Mouse (Mus musculus): Measurements from ENCODE around the gene Rhbdd3. TPM values are rescaled to one million over a fixed set of nuclear protein-coding genes. Genes with fewer than 3 reads are reported as not detected.

Gene Rhbdd3
- polyA plus RNA-seq, 1 experiment = 13.8 TPM

DNA sequence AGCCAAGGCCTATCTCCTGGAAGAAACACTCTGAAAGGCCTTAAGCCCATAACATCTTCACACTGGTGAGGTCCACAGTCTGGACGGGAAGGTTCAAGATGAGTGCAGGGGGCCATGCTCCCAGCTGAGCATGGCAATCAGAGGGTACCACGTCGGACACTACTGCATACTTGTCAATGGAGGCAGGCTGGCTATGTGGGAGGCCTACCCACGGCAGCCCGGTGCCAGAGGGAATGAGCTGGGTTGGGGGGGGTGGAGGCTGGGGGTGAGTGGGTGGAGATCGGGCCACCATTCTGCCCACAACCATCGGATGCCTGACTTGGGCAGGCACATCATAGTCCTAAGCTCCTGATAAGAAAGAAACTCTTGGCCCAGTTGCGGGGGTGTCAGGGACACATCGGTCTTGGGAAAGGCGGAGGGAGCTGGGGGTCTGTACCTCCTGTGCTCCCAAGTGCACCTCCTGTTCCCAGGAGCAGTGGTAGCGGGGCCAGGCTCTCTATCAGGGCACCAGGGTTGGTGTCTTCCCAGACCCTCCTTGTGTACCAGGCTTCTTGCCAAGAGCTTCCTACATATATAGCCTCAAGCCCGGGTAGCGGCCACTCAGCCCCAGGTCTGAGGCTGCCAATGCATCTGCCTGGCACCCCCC is 35.7 kb upstream of the Rhbdd3 start:
- H3K4me3 ChIP-seq (replicated peaks; ENCODE audit: control insufficient read depth, low read depth, low read length) = no peak overlapping the region
- TF ChIP-seq POLR2A (IDR thresholded peaks at IDR 0.05; ENCODE audit: borderline replicate concordance, control insufficient read depth, low read depth, low read length) = no peak
- peaks cover 1% of the 10 kb centered on the region; the same call in 1 of the 2 replicates for H3K4me1 ChIP-seq (ENCODE audit: control insufficient read depth, insufficient read depth, low read length)
- H3K27ac ChIP-seq (ENCODE audit: control insufficient read depth, insufficient read depth, low read depth, low read length, poor library complexity) = no peak overlapping the region
- 66% methylated on average over 13 of the region's 13 CpGs for WGBS

DNA sequence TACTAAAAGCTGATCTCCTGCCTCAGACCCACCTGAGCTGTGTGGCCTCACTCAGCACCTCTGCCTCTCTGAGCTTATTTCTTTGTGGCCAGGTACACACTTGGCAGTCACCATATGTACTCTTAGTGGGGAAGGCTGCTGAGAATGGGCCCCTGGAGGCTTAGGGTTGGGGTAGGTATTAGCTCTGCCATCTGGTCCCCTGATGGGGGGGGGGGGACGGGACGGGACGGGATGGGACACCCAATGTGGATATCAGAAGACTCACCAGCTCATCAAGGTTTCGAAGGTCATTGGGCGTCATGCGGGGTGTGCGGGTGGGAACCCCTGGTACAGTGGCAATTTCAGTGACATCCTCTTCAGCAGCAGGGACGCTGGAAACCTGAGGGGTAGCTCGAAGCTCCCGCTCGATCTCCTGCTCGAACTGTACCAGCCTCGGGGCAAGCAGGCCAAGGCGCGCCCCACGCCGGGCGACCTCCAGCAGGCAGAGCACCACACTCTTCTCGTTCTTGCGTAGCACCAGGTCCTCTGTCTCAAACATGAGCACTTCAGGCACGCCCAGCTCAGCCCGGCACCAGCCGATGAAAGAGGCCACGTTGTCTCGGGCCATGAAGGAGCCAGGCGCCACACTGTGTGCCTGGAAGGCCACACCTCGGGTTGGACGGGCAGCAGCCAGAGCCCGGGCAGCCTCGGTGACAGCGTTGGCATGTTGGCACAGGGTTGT is 35.0 kb upstream of the Rhbdd3 start:
- Histone ChIP-seq H3K27ac (ENCODE audit: control insufficient read depth, insufficient read depth, low read depth, low read length, poor library complexity) (no peak overlapping the region), H3K4me1 (ENCODE audit: control insufficient read depth, insufficient read depth, low read length) (peaks cover 1% of the 10 kb centered on the region; the same call in 1 of the 2 replicates), H3K4me3 (replicated peaks; ENCODE audit: control insufficient read depth, low read depth, low read length) (no peak overlapping the region)
- WGBS = 68% methylated on average over 31 of the region's 31 CpGs
- TF ChIP-seq CTCF (IDR thresholded peaks at IDR 0.05; ENCODE audit: control insufficient read depth, insufficient read depth, low read length) (no peak), POLR2A (IDR thresholded peaks at IDR 0.05; ENCODE audit: borderline replicate concordance, control insufficient read depth, low read depth, low read length) (no peak)

DNA sequence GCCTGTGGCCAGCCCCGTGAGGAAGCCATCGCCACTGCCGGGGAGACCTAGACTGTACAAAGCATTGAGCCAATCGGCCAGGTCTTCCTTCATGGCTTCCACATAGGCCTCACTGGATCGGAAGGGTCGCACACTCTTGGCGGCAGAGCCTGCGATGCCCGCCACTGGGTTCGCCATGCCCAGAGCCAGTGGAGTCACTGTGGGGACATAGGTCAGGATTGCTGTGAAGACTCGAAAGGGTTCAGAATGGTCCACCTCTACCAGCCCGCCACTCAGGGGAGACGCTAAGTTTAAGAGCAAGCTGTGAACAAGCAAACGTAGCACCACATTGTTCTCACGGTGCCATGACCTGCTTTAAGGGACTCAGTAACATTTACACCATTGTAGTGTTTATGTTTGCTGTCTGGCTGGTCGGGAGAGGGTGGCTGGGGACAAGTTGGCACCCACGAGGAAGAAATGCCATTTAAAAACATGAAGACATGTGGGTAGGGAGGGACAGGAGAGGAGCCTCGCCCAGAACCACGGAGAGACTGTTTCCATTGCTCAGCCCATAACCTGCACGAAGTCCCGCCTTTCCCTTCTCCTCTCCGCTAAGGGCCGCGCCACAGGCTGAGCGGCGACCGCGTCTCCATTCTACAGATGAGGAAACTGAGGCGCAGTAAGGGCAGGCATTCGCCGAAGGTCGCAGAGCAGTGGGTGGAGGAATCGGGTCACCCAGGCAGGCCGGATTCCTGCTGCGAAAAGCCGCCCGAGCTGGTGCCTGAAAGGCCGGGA is 34.3 kb upstream of the Rhbdd3 start:
- peaks cover 1% of the 10 kb centered on the region; the same call in 1 of the 2 replicates for H3K4me1 ChIP-seq (ENCODE audit: control insufficient read depth, insufficient read depth, low read length)
- TF ChIP-seq POLR2A (IDR thresholded peaks at IDR 0.05; ENCODE audit: borderline replicate concordance, control insufficient read depth, low read depth, low read length) (0 out of 2 replicates have a peak, but pooled peaks have one; percentile 22), CTCF (IDR thresholded peaks at IDR 0.05; ENCODE audit: control insufficient read depth, insufficient read depth, low read length) (no peak)
- peak overlapping the region; percentile 36; the same call in 1 of the 2 replicates for H3K27ac ChIP-seq (ENCODE audit: control insufficient read depth, insufficient read depth, low read depth, low read length, poor library complexity)
- H3K4me3 ChIP-seq (replicated peaks; ENCODE audit: control insufficient read depth, low read depth, low read length) = peak overlapping the region; percentile 85
- WGBS = 23% methylated on average over 38 of the region's 38 CpGs

DNA sequence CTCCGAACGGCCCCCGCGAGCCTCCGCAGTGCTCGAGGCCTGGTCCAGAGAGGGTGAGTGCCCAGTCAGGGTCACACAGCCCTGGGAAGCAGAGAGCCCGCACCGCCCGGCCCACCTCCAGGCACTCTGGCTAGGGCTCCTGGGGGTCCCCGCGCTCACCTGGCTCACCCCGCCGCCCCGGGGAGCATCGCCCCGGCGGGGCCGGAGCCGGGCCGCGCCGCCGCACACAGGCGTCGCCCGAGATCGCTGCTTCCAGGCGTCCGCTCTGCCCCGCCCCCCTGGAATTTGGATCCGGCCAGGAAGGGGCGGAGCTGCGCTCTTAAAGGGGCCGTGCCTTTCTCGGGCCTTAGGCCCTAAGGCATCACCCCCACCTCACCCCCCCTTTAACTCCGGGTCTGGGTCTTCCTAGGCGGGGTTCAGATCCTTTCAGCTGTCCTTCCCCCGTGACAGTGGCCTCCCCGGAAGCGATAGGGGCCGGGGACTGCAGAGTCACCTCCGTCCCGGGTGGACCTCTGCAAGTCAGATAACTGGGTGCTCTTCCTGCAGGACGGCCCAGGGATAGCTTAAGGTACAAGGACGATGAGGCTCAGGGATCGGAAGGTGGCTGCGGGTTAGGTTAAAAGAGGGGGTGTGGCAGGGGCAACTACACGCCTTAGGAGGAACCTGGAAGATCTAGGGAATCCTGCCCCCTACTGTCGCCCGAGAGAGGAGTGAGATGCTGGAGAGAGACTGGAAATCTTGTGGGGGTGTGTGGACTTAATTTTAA is 33.5 kb upstream of the Rhbdd3 start, which contains the start of gene Gas2l1:
Gas2l1 (minus strand) TSS at position 272 of the 766 bp plus-strand sequence.
- TF ChIP-seq CTCF (IDR thresholded peaks at IDR 0.05; ENCODE audit: control insufficient read depth, insufficient read depth, low read length) (peak; percentile 58; the same call in 1 of the 2 replicates), POLR2A (IDR thresholded peaks at IDR 0.05; ENCODE audit: borderline replicate concordance, control insufficient read depth, low read depth, low read length) (0 out of 2 replicates have a peak, but pooled peaks have one; percentile 1)
- Histone ChIP-seq H3K4me1 (ENCODE audit: control insufficient read depth, insufficient read depth, low read length) (peaks cover 1% of the 10 kb centered on the region; the same call in 1 of the 2 replicates), H3K4me3 (replicated peaks; ENCODE audit: control insufficient read depth, low read depth, low read length) (peak within 1 kb of the TSS; percentile 85), H3K27ac (ENCODE audit: control insufficient read depth, insufficient read depth, low read depth, low read length, poor library complexity) (peak within 1 kb of the TSS; percentile 36; the same call in 1 of the 2 replicates)
- WGBS = under 1% methylated on average over 50 of the region's 50 CpGs

DNA sequence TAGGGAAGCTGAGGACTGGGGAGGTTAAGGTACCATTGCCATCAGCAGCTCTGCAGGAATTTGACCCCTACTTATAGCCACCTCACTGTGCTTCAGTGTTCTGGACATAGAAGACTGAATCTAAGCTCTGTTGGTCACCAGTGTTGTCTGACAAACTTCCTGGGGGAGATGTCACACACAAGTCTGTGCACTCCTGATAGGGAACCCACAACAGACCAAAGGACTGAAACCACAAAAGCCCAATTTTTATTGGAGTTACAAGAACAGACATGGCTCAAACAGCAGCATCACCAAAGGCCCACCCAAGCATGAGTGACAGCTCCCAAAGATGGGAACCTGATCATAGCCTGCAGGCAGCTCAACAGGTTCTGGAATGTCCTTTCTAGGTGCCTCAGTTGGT is 31.7 kb upstream of the Rhbdd3 start:
- Histone ChIP-seq H3K27ac (ENCODE audit: control insufficient read depth, insufficient read depth, low read depth, low read length, poor library complexity) (no peak overlapping the region), H3K4me3 (replicated peaks; ENCODE audit: control insufficient read depth, low read depth, low read length) (no peak overlapping the region), H3K4me1 (ENCODE audit: control insufficient read depth, insufficient read depth, low read length) (peaks cover 1% of the 10 kb centered on the region; the same call in 1 of the 2 replicates)
- no peak for TF ChIP-seq CTCF (IDR thresholded peaks at IDR 0.05; ENCODE audit: control insufficient read depth, insufficient read depth, low read length)
- TF ChIP-seq POLR2A (IDR thresholded peaks at IDR 0.05; ENCODE audit: borderline replicate concordance, control insufficient read depth, low read depth, low read length) = no peak

DNA sequence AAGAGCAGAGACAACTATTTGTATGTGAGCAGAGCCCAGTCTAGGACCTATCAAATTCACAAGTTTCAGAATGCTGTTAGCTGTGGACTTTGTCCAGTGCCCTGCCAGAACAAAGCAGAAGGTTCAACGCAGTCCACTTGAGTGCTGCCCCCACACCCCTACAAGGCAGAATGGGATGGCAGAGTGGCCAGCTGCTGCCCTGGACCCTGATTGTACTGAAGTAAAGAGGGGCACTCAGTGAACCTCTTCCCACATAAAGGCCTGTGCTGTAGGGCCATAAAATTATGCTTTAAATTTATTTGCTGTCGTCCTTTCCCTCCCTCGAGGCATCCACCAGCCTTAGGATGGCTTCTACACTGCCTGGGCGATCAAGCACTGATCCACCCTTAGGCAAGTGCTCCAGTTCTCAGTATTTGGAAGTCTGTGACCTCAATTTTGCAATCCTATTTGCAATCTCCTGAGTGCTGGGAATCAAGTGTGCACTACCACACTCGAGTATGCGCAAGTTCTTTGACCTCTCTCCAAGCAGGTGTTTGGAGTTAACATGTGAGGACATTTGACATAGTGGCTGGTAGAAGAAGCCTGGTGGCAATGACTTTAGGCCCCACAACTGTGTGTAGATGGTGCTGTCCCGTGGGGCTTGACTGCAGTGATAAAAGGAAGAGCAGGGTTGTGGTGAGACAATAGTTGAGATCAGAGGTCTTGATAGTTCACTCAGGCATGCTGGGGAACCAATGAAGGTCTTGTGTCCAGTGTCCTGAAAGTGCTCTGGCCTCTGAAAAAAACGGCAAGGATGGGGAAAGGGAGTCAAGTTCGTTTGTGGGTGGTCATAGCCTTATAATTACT is 30.4 kb upstream of the Rhbdd3 start:
- 67% methylated on average over 9 of the region's 9 CpGs for WGBS

DNA sequence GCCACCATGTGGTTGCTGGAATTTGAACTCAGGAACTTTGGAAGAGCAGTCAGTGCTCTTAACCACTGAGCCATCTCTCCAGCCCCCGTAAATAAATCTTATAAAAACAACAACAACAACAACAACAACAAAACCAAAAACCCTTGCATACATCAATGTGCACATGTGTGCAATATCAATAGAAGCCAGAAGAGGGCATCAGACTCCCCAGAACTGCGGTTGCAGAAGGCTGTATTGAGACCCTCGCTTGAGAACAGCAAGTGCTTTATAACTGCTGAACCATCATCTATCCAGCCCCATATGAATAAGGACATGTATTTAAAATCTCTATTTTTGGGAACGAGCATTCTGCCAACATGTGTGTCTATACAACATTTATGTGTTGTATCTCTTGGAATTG is 23.8 kb upstream of the Rhbdd3 start:
- no peak overlapping the region for H3K4me3 ChIP-seq (replicated peaks; ENCODE audit: control insufficient read depth, low read depth, low read length)
- no peaks in the 10 kb centered on the region for H3K4me1 ChIP-seq (ENCODE audit: control insufficient read depth, insufficient read depth, low read length)
- no peak overlapping the region for H3K27ac ChIP-seq (ENCODE audit: control insufficient read depth, insufficient read depth, low read depth, low read length, poor library complexity)
- TF ChIP-seq POLR2A (IDR thresholded peaks at IDR 0.05; ENCODE audit: borderline replicate concordance, control insufficient read depth, low read depth, low read length) = no peak
- peak; percentile 32; the same call in 1 of the 2 replicates for TF ChIP-seq CTCF (IDR thresholded peaks at IDR 0.05; ENCODE audit: control insufficient read depth, insufficient read depth, low read length)
- 66% methylated on average over 4 of the region's 4 CpGs for WGBS

More for the DNA sequence above, 30.4 kb upstream of the Rhbdd3 start:
- Histone ChIP-seq H3K27ac (ENCODE audit: control insufficient read depth, insufficient read depth, low read depth, low read length, poor library complexity) (no peak overlapping the region), H3K4me3 (replicated peaks; ENCODE audit: control insufficient read depth, low read depth, low read length) (no peak overlapping the region), H3K4me1 (ENCODE audit: control insufficient read depth, insufficient read depth, low read length) (peaks cover 1% of the 10 kb centered on the region; the same call in 1 of the 2 replicates)
- TF ChIP-seq CTCF (IDR thresholded peaks at IDR 0.05; ENCODE audit: control insufficient read depth, insufficient read depth, low read length) (no peak), POLR2A (IDR thresholded peaks at IDR 0.05; ENCODE audit: borderline replicate concordance, control insufficient read depth, low read depth, low read length) (no peak)

Data from bone marrow, adult 2 months (tissue).